Mouse (Mus musculus) kidney, adult 10 weeks (tissue): ENCODE measurements around the gene Crygb. TPM values are rescaled to one million over a fixed set of nuclear protein-coding genes. Genes with fewer than 3 reads are reported as not detected.

Source experiments
- polyA plus RNA-seq: library from polyadenylated mRNA; stranded (reverse); fragments of 350-450 nt; fragmentation: Illumina TruSeq; extraction: RNeasy Lipid Tissue Mini Kit (QIAGEN cat#74804); gene quantifications from one replicate; pipeline ENCODE4 v1.2.3, GENCODE M21; 2014; ENCODE audit warnings: low read depth, low replicate concordance

Gene Crygb
- polyA plus RNA-seq: not detected

DNA sequence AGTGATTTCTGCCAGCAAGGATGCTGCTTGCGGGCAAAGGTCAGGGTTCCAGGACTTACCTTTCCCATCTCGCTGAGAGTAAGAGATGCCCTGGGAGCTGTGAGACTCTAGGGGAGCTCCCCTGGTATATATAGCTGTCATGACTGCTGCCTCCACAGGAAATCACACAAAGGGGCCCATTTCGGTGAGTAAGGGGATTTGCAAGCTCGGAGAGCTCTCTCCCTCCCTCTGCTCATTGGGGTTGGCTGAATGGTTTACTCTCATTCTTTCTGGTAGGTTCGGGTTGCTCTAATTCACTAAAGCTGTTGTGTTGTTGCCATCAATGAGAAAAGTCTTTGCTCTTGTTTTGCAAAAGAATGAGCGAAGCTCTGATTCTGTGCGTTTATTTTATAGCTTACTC, at the start of gene Crygb:
Gene Crygb (minus strand): TSS at position 101 of the 400 bp plus-strand sequence.

GRCm38 (mm10) chr1:65122574-65123372, 40.7 kb upstream of the Crygb start, which contains the start of gene D630023F18Rik:
Gene D630023F18Rik (minus strand): TSS chr1:65123214.

GRCm38 (mm10) chr1:65119438-65119837, 37.4 kb upstream of the Crygb start, which contains the start of gene Gm28845:
Gene Gm28845 (minus strand): TSS chr1:65119558.

DNA sequence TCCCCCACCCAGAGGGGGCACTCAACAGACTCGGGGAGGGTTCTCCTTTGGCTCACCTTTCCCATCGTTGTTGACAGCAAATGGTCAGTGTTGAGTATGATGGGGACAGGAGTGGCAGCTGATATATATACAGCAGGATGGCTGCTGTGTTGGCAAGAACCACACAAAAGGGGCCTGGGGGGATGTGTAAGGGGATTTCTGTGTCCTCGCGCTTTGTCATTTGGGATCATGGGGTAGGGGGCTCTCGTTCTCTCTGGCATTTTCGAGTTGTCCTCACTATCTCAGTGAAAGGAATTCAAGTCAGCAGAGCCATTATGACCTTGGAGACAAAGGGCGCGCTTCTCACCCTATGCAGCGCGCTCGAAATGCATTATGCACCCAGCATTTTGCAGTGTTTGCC, 21.2 kb upstream of the Crygb start, which contains the start of gene Cryga:
Gene Cryga (minus strand): TSS at position 101 of the 400 bp plus-strand sequence.

DNA sequence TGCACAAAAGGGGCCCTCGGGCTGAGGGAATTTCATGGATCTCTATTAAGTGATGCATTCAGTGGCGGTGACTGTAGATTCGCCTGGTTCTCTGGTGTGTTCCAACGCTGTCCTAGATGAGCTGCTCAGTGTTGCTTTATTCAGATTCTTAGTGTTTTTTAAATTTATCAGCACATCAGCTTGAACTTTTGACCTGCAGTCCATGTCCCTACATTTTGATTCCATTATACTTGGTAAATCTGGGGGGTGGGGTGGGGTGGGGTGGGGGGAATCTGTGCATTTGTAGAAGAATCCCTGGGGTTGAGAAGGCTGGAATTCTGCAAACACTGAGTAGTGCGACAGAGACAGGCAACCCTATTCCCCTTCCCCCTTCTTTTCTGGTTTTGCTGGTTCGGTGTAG, 8.5 kb downstream of the Crygb start, which contains the start of gene Crygc:
Gene Crygc (minus strand): TSS at position 101 of the 400 bp plus-strand sequence.

GRCm38 (mm10) chr1:65063352-65063751, 18.7 kb downstream of the Crygb start, which contains the start of gene Crygd:
Gene Crygd (minus strand): TSS chr1:65063452.

GRCm38 (mm10) chr1:65050952-65051351, 31.1 kb downstream of the Crygb start, which contains the start of gene Cryge:
Gene Cryge (minus strand): TSS chr1:65051149.

DNA sequence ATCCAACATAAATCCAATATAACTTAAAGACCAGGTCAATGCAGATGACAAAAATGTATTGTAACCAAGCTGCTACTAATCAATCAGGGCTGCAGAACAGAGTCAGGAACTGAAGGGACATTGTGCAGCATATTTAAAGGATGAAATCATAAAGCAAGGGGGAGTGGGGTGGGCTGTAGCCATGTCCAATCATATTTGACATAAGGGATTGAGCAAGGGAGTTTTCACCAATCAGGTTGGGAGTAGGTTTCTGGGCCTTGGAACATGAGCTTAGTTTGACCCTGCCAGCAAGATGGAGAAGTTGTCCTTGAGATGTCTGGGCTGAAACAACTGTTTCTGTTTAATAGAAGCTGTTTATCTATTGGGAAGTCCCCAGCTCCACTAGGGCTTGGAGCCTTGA, 49.4 kb downstream of the Crygb start, which contains the start of gene Akr1cl:
Gene Akr1cl (minus strand): TSS at position 119 of the 400 bp plus-strand sequence.

Other genes with a start within 250 kb of the Crygb start
- 2.0 TPM for gene Plekhm3, start 125.5 kb downstream of the Crygb start, polyA plus RNA-seq
- gene Akr1cl, start 49.5 kb downstream of the Crygb start, polyA plus RNA-seq: not detected
- gene Cryge, start 31.1 kb downstream of the Crygb start, polyA plus RNA-seq: not detected
- not detected for gene Crygd, start 18.8 kb downstream of the Crygb start, polyA plus RNA-seq
- gene Crygc, start 8.6 kb downstream of the Crygb start, polyA plus RNA-seq: not detected
- not detected for gene Cryga, start 21.1 kb upstream of the Crygb start, polyA plus RNA-seq
- gene Gm28845, start 37.3 kb upstream of the Crygb start, polyA plus RNA-seq: not detected
- 189 TPM for gene D630023F18Rik, start 40.9 kb upstream of the Crygb start, polyA plus RNA-seq
- 1,602 TPM for gene Idh1, start 104.2 kb upstream of the Crygb start, polyA plus RNA-seq
- gene Pikfyve, start 104.4 kb upstream of the Crygb start, polyA plus RNA-seq: 22.3 TPM
- not detected for gene Pth2r, start 199.8 kb upstream of the Crygb start, polyA plus RNA-seq